Mouse (Mus musculus) heart, embryonic 14.5 days (tissue): ENCODE measurements around the gene Bicral. TPM values are rescaled to one million over a fixed set of nuclear protein-coding genes. Genes with fewer than 3 reads are reported as not detected.

Experiments used
- ATAC-seq: fragments of 200-750 bp; cut with Nextera tagmentation; 2 replicates; pipeline ENCODE4 v1.8.0; 2017; ENCODE audit warnings: low read depth, moderate TSS enrichment; ENCODE audit not compliant: insufficient number of reproducible peaks, insufficient read depth, low FRiP score
- H3K27ac ChIP-seq, 2 experiments: fragments of 200-500 bp in 1 of 2; fragments of 300-500 bp in 1 of 2; sonication (generic) in 1 of 2; replicated peaks in 1 of 2; 2 replicates each; pipeline ENCODE4 v1.5.1; 2012 to 2014; ENCODE audit warnings: low read depth in 2 of 2, low read length in 2 of 2, control low read depth in 1 of 2, mild to moderate bottlenecking in 1 of 2, mixed read lengths in 1 of 2; ENCODE audit not compliant: control insufficient read depth in 1 of 2, insufficient read depth in 1 of 2
- H3K27me3 ChIP-seq: fragments of 300-500 bp; sonication (generic); 2 replicates; pipeline ENCODE4 v1.6.1; 2014; ENCODE audit warnings: mild to moderate bottlenecking, low read length, control low read depth; ENCODE audit not compliant: control insufficient read depth, insufficient read depth
- H3K36me3 ChIP-seq: fragments of 300-500 bp; sonication (generic); 2 replicates; pipeline ENCODE4 v1.6.1; 2014; ENCODE audit warnings: mild to moderate bottlenecking, control low read depth, low read length, mixed read lengths; ENCODE audit not compliant: control insufficient read depth, insufficient read depth
- H3K4me1 ChIP-seq, 2 experiments: fragments of 200-500 bp in 1 of 2; fragments of 300-500 bp in 1 of 2; sonication (generic) in 1 of 2; 2 replicates each; pipeline ENCODE4 v1.6.1; 2012 to 2014; ENCODE audit warnings: low read length in 2 of 2, control low read depth in 1 of 2, mixed read lengths in 1 of 2; ENCODE audit not compliant: control insufficient read depth in 2 of 2, insufficient read depth in 2 of 2
- H3K4me2 ChIP-seq: fragments of 300-500 bp; sonication (generic); 2 replicates; pipeline ENCODE4 v1.6.1; 2014; ENCODE audit warnings: mild to moderate bottlenecking, low read length
- H3K4me3 ChIP-seq, 2 experiments: fragments of 200-500 bp in 1 of 2; fragments of 300-500 bp in 1 of 2; sonication (generic) in 1 of 2; 2 replicates each; pipeline ENCODE4 v1.5.1; 2012 to 2014; ENCODE audit warnings: low read length in 2 of 2, mild to moderate bottlenecking in 2 of 2, control low read depth in 1 of 2, low read depth in 1 of 2, moderate library complexity in 1 of 2; ENCODE audit not compliant: control insufficient read depth in 1 of 2, insufficient read depth in 1 of 2
- H3K9ac ChIP-seq: fragments of 300-500 bp; sonication (generic); 2 replicates; pipeline ENCODE4 v1.6.1; 2014; ENCODE audit warnings: mild to moderate bottlenecking, low read length
- H3K9me3 ChIP-seq: fragments of 300-500 bp; sonication (generic); 2 replicates; pipeline ENCODE4 v1.6.1; 2016; ENCODE audit warnings: low read length, control low read depth; ENCODE audit not compliant: control insufficient read depth
- WGBS: fragments of 180-500 bp; shearing (Covaris S2); extraction: QIAGEN DNeasy Blood & Tissue Kit; methylation state at CpG from one replicate; pipeline ENCODE4 v1.1.7; 2014; 5-methylcytosine and 5-hydroxymethylcytosine counted together
- polyA plus RNA-seq: library from polyadenylated mRNA; unstranded; fragments of >200 nt; fragmentation: Nextera tagmentation; extraction: Ambion mirVana; gene quantifications from 2 replicates; pipeline ENCODE4 v1.2.1, GENCODE M21; 2014

Gene Bicral
- polyA plus RNA-seq, 1 experiment from 2014 or later: 6.4 TPM

DNA sequence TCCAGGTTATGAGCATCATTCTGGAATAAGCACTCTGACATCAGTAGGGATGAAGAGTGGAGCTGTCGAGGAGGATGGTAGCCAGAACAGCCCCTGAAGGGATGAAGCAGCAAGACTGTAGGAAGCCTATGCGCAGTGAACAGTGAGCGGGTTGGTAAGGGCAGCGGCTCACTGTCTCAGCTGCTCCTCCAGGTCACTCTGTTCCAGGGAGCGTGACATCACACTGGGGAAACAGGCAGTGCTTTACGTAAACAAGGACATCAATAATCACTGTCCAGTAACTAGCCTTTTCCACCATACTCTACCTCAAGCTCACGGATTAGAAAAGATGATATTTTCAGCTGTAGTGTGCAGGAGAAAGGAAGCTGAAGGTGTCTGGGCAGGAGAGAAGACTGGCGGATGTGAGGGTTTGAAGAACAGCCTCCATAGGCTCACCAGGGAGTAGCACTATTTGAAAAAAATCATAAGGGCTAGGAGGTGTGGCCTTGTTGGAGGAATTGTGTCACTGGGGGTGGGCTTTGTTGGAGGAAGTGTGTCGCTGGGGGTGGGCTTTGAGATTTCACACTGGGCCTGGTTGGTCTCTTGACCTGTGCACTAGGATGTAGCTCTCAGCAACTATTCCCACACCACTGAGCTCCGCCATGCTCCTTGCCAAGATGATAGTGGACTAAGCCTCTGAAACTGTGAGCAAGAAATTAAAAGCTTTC, 17.8 kb downstream of the Bicral start:
- Histone ChIP-seq H3K9ac (no peak overlapping the region), H3K4me2 (no peak overlapping the region), H3K36me3 (no peaks in the 10 kb centered on the region), H3K27me3 (no peaks in the 10 kb centered on the region), H3K9me3 (no peaks in the 10 kb centered on the region), H3K27ac (no peak overlapping the region), H3K4me3 (no peak overlapping the region), H3K4me1 (peaks cover 4 to 10% of the 10 kb centered on the region in 2 experiments; a peak in 2 of 4 replicates)
- 84% methylated on average over 10 of the region's 10 CpGs for WGBS
- no peak for ATAC-seq

DNA sequence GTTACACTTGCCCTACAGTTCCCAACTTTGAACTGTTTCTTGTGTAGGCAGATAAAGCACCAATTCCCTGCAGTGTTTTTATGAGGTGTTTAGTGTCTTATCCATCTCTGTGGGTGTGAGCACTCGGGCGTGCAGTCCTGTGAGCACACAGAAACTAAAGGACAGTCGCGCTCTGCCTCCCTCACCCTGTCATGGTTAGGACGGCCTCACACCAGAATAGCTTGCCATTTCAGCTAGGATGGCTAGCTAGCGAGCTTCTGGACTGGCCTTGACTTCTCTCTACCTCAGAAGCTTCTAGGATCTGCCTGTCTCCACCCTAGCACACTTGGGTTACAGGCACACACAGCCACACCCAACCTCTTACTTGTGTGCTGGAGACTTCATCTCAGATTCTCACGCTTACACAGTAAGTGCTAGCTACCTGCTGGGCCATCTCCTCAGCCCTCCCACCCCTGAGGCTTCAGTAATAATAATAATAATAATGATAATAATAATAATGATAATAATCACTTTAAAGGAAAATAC, 19.8 kb downstream of the Bicral start:
- no peak for ATAC-seq
- Histone ChIP-seq H3K9ac (no peak overlapping the region), H3K4me3 (no peak overlapping the region), H3K27me3 (no peaks in the 10 kb centered on the region), H3K9me3 (no peaks in the 10 kb centered on the region), H3K4me2 (no peak overlapping the region), H3K36me3 (no peaks in the 10 kb centered on the region), H3K27ac (no peak overlapping the region), H3K4me1 (no peaks in the 10 kb centered on the region)
- 82% methylated on average over 7 of the region's 7 CpGs for WGBS

GRCm38 (mm10) chr17:46837897-46838296, 20.4 kb downstream of the Bicral start:
- Histone ChIP-seq H3K27ac (no peak overlapping the region), H3K9me3 (no peaks in the 10 kb centered on the region), H3K36me3 (no peaks in the 10 kb centered on the region), H3K27me3 (no peaks in the 10 kb centered on the region), H3K4me1 (no peaks in the 10 kb centered on the region), H3K4me3 (no peak overlapping the region), H3K9ac (no peak overlapping the region), H3K4me2 (no peak overlapping the region)
- ATAC-seq: no peak
- 86% methylated on average over 2 of the region's 2 CpGs for WGBS

GRCm38 (mm10) chr17:46835093-46835715, 23.1 kb downstream of the Bicral start:
- no peak overlapping the region for H3K4me3 ChIP-seq
- no peak overlapping the region for H3K4me2 ChIP-seq
- no peak overlapping the region for H3K27ac ChIP-seq
- no peaks in the 10 kb centered on the region for H3K9me3 ChIP-seq
- H3K4me1 ChIP-seq: peaks cover 0 to 2% of the 10 kb centered on the region in 2 experiments; a peak in 1 of 4 replicates
- no peak for ATAC-seq
- H3K27me3 ChIP-seq: no peaks in the 10 kb centered on the region
- no peaks in the 10 kb centered on the region for H3K36me3 ChIP-seq
- WGBS: 79% methylated on average over 6 of the region's 6 CpGs
- H3K9ac ChIP-seq: no peak overlapping the region

DNA sequence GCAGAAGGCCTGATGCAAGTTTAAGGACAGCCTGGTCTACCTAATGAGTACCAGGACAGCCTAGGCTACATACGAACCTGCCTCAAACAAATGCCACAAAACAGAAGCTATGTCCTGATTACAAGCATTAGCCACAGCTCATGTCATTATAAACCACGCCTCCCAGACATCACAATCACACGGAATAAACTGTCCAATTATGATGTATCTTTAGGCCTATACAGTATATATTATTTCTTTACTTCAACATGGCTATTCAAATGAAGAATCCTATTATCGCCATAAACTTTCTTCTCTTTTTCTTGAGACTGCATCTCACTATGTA, 25.3 kb downstream of the Bicral start:
- H3K27ac ChIP-seq: no peak overlapping the region
- H3K4me1 ChIP-seq: peaks cover 0 to 2% of the 10 kb centered on the region in 2 experiments; a peak in 1 of 4 replicates
- no peaks in the 10 kb centered on the region for H3K27me3 ChIP-seq
- H3K9me3 ChIP-seq: no peaks in the 10 kb centered on the region
- H3K4me3 ChIP-seq: no peak overlapping the region
- no peak overlapping the region for H3K9ac ChIP-seq
- no peak overlapping the region for H3K4me2 ChIP-seq
- H3K36me3 ChIP-seq: peaks cover 16% of the 10 kb centered on the region
- no peak for ATAC-seq
- 89% methylated on average over 4 of the region's 4 CpGs for WGBS

GRCm38 (mm10) chr17:46832101-46832980, 25.9 kb downstream of the Bicral start:
- WGBS: 75% methylated on average over 11 of the region's 11 CpGs
- no peak for ATAC-seq

DNA sequence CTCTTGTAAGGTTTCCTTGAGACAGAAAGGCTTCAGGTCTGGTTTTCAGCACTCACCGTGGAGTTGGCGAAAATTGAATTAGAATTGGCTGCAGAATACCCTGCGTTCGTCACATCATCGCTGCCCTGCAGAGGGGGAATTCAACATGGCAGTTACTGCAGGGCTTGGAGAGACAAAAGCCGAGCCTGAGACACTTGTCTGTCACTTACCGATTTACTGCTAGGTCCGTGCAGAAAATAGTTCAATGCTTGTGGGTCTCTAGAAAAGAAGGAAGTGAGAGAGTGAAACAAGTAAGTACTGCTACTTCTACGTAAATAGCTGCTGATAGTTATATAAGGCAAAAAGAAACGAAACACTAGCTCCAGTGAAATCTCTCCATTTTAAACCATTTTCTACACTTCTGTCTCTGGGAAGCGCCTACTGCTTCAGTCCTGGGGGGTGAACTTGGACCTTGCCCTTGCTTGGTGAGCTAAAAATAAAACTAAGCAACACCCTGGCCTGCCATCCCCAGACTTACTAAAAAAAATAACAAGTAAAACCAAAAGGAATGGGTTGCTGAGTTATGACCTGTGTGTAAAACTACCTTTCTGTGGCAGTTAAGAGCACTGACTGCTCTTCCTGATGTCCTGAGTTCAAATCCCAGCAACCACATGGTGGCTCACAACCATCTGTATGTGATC, 28.3 kb downstream of the Bicral start:
- no peak for ATAC-seq
- 80% methylated on average over 11 of the region's 11 CpGs for WGBS
- Histone ChIP-seq H3K9ac (no peak overlapping the region), H3K36me3 (peaks cover 32% of the 10 kb centered on the region), H3K9me3 (no peaks in the 10 kb centered on the region), H3K27ac (no peak overlapping the region), H3K4me1 (peaks cover 0 to 2% of the 10 kb centered on the region in 2 experiments; a peak in 1 of 4 replicates), H3K4me3 (no peak overlapping the region), H3K27me3 (no peaks in the 10 kb centered on the region), H3K4me2 (no peak overlapping the region)

More at GRCm38 (mm10) chr17:46832101-46832980, 25.9 kb downstream of the Bicral start:
- H3K4me3 ChIP-seq: no peak overlapping the region
- H3K9ac ChIP-seq: no peak overlapping the region
- H3K27ac ChIP-seq: no peak overlapping the region
- H3K4me1 ChIP-seq: peaks cover 0 to 2% of the 10 kb centered on the region in 2 experiments; a peak in 1 of 4 replicates
- H3K36me3 ChIP-seq: peaks cover 21% of the 10 kb centered on the region
- no peak overlapping the region for H3K4me2 ChIP-seq
- no peaks in the 10 kb centered on the region for H3K27me3 ChIP-seq
- H3K9me3 ChIP-seq: no peaks in the 10 kb centered on the region
